Mouse (Mus musculus) liver, embryonic 13.5 days (tissue): Measurements from ENCODE around the gene Ifi208. TPM values are rescaled to one million over a fixed set of nuclear protein-coding genes. Genes with fewer than 3 reads are reported as not detected.
"Not testable (repeated sequence)": the region's sequence is repeated elsewhere in the genome, so short reads cannot be mapped to it uniquely, and the experiment has no call there.

ENCODE experiments used
- ATAC-seq: fragments of 200-750 bp; cut with Nextera tagmentation; 2 replicates; pipeline ENCODE4 v1.8.0; 2017; ENCODE audit warnings: low read depth, mild to moderate bottlenecking, moderate number of reproducible peaks, moderate library complexity
- DNase-seq: peaks from one replicate; pipeline ENCODE4 v3.0.0; 2022
- H3K27ac ChIP-seq: fragments of 300-500 bp; sonication (generic); 2 replicates; pipeline ENCODE4 v1.5.1; 2015; ENCODE audit warnings: moderate library complexity, mild to moderate bottlenecking, inconsistent platforms
- H3K27me3 ChIP-seq: fragments of 300-500 bp; sonication (generic); 2 replicates; pipeline ENCODE4 v1.6.1; 2015; ENCODE audit warnings: mild to moderate bottlenecking, inconsistent platforms
- H3K36me3 ChIP-seq: fragments of 300-500 bp; sonication (generic); 2 replicates; pipeline ENCODE4 v1.6.1; 2015; ENCODE audit warnings: mild to moderate bottlenecking, inconsistent platforms
- H3K4me1 ChIP-seq: fragments of 300-500 bp; sonication (generic); replicated peaks from 2 replicates; pipeline ENCODE4 v1.6.1; 2015; ENCODE audit warnings: inconsistent platforms
- H3K4me2 ChIP-seq: fragments of 300-500 bp; sonication (generic); 2 replicates; pipeline ENCODE4 v1.6.1; 2015; ENCODE audit warnings: inconsistent platforms, mild to moderate bottlenecking, moderate library complexity
- H3K4me3 ChIP-seq: fragments of 300-500 bp; sonication (generic); replicated peaks from 2 replicates; pipeline ENCODE4 v1.5.1; 2015; ENCODE audit warnings: mild to moderate bottlenecking, inconsistent platforms
- H3K9ac ChIP-seq: fragments of 300-500 bp; sonication (generic); 2 replicates; pipeline ENCODE4 v1.6.1; 2015; ENCODE audit warnings: mild to moderate bottlenecking, inconsistent platforms
- H3K9me3 ChIP-seq: fragments of 300-500 bp; sonication (generic); replicated peaks from 2 replicates; pipeline ENCODE4 v1.6.1; 2016; ENCODE audit warnings: inconsistent platforms
- WGBS: fragments of 180-500 bp; shearing (Covaris S2); methylation state at CpG from one replicate; pipeline ENCODE4 v1.1.7; 2015; ENCODE audit not compliant: insufficient replicate concordance; 5-methylcytosine and 5-hydroxymethylcytosine counted together
- polyA plus RNA-seq: library from polyadenylated mRNA; unstranded; fragments of >200 nt; fragmentation: Nextera tagmentation; extraction: Ambion mirVana; gene quantifications from 2 replicates; pipeline ENCODE4 v1.2.1, GENCODE M21; 2015

Gene Ifi208
- not detected in 2 replicates for polyA plus RNA-seq

GRCm38 (mm10) chr1:173673458-173674097 lies at the start of gene Ifi208:
Gene Ifi208, plus strand, starts transcription at chr1:173673675.
- ATAC-seq, H3K9me3 ChIP-seq, H3K4me2 ChIP-seq, H3K4me3 ChIP-seq, H3K36me3 ChIP-seq, DNase-seq, H3K9ac ChIP-seq, H3K27ac ChIP-seq, H3K27me3 ChIP-seq, H3K4me1 ChIP-seq: not testable (repeated sequence)
- WGBS: 27% methylated on average over 3 of the region's 3 CpGs

- Histone ChIP-seq H3K4me3 (no peak overlapping the region), H3K27ac (no peak overlapping the region), H3K27me3 (no peaks in the 10 kb centered on the region), H3K9ac (no peak overlapping the region), H3K36me3 (no peaks in the 10 kb centered on the region), H3K9me3 (no peaks in the 10 kb centered on the region), H3K4me2 (no peak overlapping the region), H3K4me1 (no peaks in the 10 kb centered on the region)
- ATAC-seq (no peak), DNase-seq (no peak)
- 57% methylated on average over 2 of the region's 2 CpGs for WGBS
These were observed 49.4 kb upstream of the Ifi208 start for GRCm38 (mm10) chr1:173624052-173624451.

GRCm38 (mm10) chr1:173626686-173627085 lies 46.8 kb upstream of the Ifi208 start:
- H3K27me3 ChIP-seq: no peaks in the 10 kb centered on the region
- H3K9me3 ChIP-seq: no peaks in the 10 kb centered on the region
- no peak for ATAC-seq
- no peak overlapping the region for H3K4me2 ChIP-seq
- DNase-seq: no peak
- no peak overlapping the region for H3K9ac ChIP-seq
- H3K36me3 ChIP-seq: no peaks in the 10 kb centered on the region
- WGBS: 31% methylated on average over 2 of the region's 2 CpGs
- no peaks in the 10 kb centered on the region for H3K4me1 ChIP-seq
- H3K4me3 ChIP-seq: no peak overlapping the region
- no peak overlapping the region for H3K27ac ChIP-seq

- not testable (repeated sequence) for DNase-seq, H3K4me1 ChIP-seq, H3K4me3 ChIP-seq, H3K9ac ChIP-seq, H3K36me3 ChIP-seq, H3K9me3 ChIP-seq, ATAC-seq, H3K4me2 ChIP-seq, H3K27ac ChIP-seq, H3K27me3 ChIP-seq
- WGBS: 9% methylated on average over 2 of the region's 2 CpGs
These were observed 42.9 kb upstream of the Ifi208 start, which contains the start of gene Ifi209 for GRCm38 (mm10) chr1:173630622-173631021. Gene Ifi209, plus strand, starts transcription at chr1:173630917.

GRCm38 (mm10) chr1:173633969-173634645 lies 39.4 kb upstream of the Ifi208 start:
- H3K27ac ChIP-seq: no peak overlapping the region
- no peak overlapping the region for H3K4me3 ChIP-seq
- no peaks in the 10 kb centered on the region for H3K9me3 ChIP-seq
- no peaks in the 10 kb centered on the region for H3K36me3 ChIP-seq
- ATAC-seq (no peak), DNase-seq (no peak)
- no peak overlapping the region for H3K4me2 ChIP-seq
- no peaks in the 10 kb centered on the region for H3K4me1 ChIP-seq
- WGBS: 66% methylated on average over 5 of the region's 5 CpGs
- H3K9ac ChIP-seq: no peak overlapping the region
- no peaks in the 10 kb centered on the region for H3K27me3 ChIP-seq

- no peak overlapping the region for H3K4me3 ChIP-seq
- no peaks in the 10 kb centered on the region for H3K4me1 ChIP-seq
- no peaks in the 10 kb centered on the region for H3K27me3 ChIP-seq
- 42% methylated on average over 2 of the region's 2 CpGs for WGBS
- H3K9ac ChIP-seq: no peak overlapping the region
- no peak overlapping the region for H3K27ac ChIP-seq
- no peaks in the 10 kb centered on the region for H3K36me3 ChIP-seq
- no peak overlapping the region for H3K4me2 ChIP-seq
- ATAC-seq (no peak), DNase-seq (no peak)
- H3K9me3 ChIP-seq: no peaks in the 10 kb centered on the region
These were observed 28.1 kb upstream of the Ifi208 start for GRCm38 (mm10) chr1:173645393-173645792.

GRCm38 (mm10) chr1:173657973-173658372 lies 15.5 kb upstream of the Ifi208 start:
- Histone ChIP-seq H3K4me3 (no peak overlapping the region), H3K27me3 (no peaks in the 10 kb centered on the region), H3K9me3 (no peaks in the 10 kb centered on the region), H3K27ac (no peak overlapping the region), H3K4me1 (no peaks in the 10 kb centered on the region), H3K36me3 (no peaks in the 10 kb centered on the region), H3K4me2 (no peak overlapping the region), H3K9ac (no peak overlapping the region)
- DNase-seq: no peak
- 63% methylated on average over 4 of the region's 4 CpGs for WGBS
- no peak for ATAC-seq

GRCm38 (mm10) chr1:173678605-173679004 lies 5.1 kb downstream of the Ifi208 start:
- not testable (repeated sequence) for H3K9me3 ChIP-seq, H3K27me3 ChIP-seq, ATAC-seq, DNase-seq, H3K4me3 ChIP-seq, H3K9ac ChIP-seq, H3K4me1 ChIP-seq, H3K27ac ChIP-seq, H3K4me2 ChIP-seq, H3K36me3 ChIP-seq
- WGBS: 62% methylated on average over 1 of the region's 1 CpGs

- no peak overlapping the region for H3K9ac ChIP-seq
- ATAC-seq (no peak), DNase-seq (no peak)
- no peaks in the 10 kb centered on the region for H3K27me3 ChIP-seq
- H3K4me2 ChIP-seq: no peak overlapping the region
- no peak overlapping the region for H3K4me3 ChIP-seq
- no peaks in the 10 kb centered on the region for H3K36me3 ChIP-seq
- H3K27ac ChIP-seq: no peak overlapping the region
- H3K4me1 ChIP-seq: no peaks in the 10 kb centered on the region
- 32% methylated on average over 1 of the region's 1 CpGs for WGBS
- no peaks in the 10 kb centered on the region for H3K9me3 ChIP-seq
These were observed 20.8 kb downstream of the Ifi208 start for GRCm38 (mm10) chr1:173694270-173694669.

- Histone ChIP-seq H3K4me1 (no peaks in the 10 kb centered on the region), H3K36me3 (no peaks in the 10 kb centered on the region), H3K4me3 (no peak overlapping the region), H3K9ac (no peak overlapping the region), H3K4me2 (no peak overlapping the region), H3K27ac (no peak overlapping the region), H3K27me3 (no peaks in the 10 kb centered on the region), H3K9me3 (no peaks in the 10 kb centered on the region)
- WGBS: 27% methylated on average over 7 of the region's 7 CpGs
- DNase-seq (no peak), ATAC-seq (no peak)
These were observed 59.7 kb downstream of the Ifi208 start for GRCm38 (mm10) chr1:173733219-173733618.

GRCm38 (mm10) chr1:173735015-173735414 lies 61.5 kb downstream of the Ifi208 start:
- H3K27me3 ChIP-seq: not testable (repeated sequence)

GRCm38 (mm10) chr1:173736986-173737385 lies 63.5 kb downstream of the Ifi208 start:
- DNase-seq (no peak), ATAC-seq (no peak)
- Histone ChIP-seq H3K9me3 (no peaks in the 10 kb centered on the region), H3K27me3 (no peaks in the 10 kb centered on the region), H3K4me2 (no peak overlapping the region), H3K4me1 (no peaks in the 10 kb centered on the region), H3K36me3 (no peaks in the 10 kb centered on the region), H3K4me3 (no peak overlapping the region), H3K27ac (no peak overlapping the region), H3K9ac (no peak overlapping the region)
- 39% methylated on average over 2 of the region's 2 CpGs for WGBS

More at GRCm38 (mm10) chr1:173735015-173735414, 61.5 kb downstream of the Ifi208 start:
- H3K36me3 ChIP-seq, H3K4me1 ChIP-seq, DNase-seq, H3K9ac ChIP-seq, H3K9me3 ChIP-seq, ATAC-seq, H3K27ac ChIP-seq, H3K4me3 ChIP-seq, H3K4me2 ChIP-seq: not testable (repeated sequence)
- 72% methylated on average over 4 of the region's 4 CpGs for WGBS
